Mouse (Mus musculus): ENCODE results near the gene Haus3.

- TF ChIP-seq CHD2 (IDR thresholded peaks at IDR 0.05; ENCODE audit: low read depth, low read length) (peak; percentile 75; the same call in 1 of the 2 replicates), MAFK (IDR thresholded peaks at IDR 0.05; ENCODE audit: insufficient read depth, low read depth, low read length) (no peak), HCFC1 (IDR thresholded peaks at IDR 0.05; ENCODE audit: borderline replicate concordance, insufficient read depth, low read length) (no peak), ZNF384 (IDR thresholded peaks at IDR 0.05; ENCODE audit: low read depth, low read length) (no peak), ZC3H11A (IDR thresholded peaks at IDR 0.05; ENCODE audit: borderline replicate concordance, low read depth, low read length) (no peak)
Measured at GRCm38 (mm10) chr5:34187601-34188316, 18.4 kb upstream of the Haus3 start, which contains the start of gene Mxd4.
